Mouse (Mus musculus): ENCODE results near the gene Piwil1. TPM values are rescaled to one million over a fixed set of nuclear protein-coding genes. Genes with fewer than 3 reads are reported as not detected.
A peak's percentile ranks its signal among the peaks of the same experiment; 100 is the strongest.
"Not testable (repeated sequence)": the region's sequence is repeated elsewhere in the genome, so short reads cannot be mapped to it uniquely, and the experiment has no call there.

The Piwil1 gene
- polyA plus RNA-seq, 1 experiment from 2014 or later = 0.30 TPM

DNA sequence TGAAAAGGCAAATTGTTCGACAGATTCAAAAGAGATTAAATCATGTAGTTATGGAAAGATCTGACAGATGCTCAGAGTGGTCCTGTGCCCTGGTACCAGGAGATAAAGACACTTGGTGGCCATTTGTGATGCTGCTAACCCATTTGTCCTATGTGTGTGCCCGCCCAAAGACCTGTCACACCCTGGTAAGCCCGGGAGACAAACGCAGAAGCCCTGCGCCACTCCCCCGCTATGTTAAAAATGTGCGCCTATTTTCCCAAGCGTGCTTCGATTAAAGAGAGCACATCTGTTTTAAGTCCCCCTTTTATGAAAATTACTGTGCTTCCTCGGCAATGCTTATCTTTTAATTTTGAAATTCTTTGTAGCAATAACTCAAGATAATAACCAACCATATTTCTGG, 1.4 kb downstream of the Piwil1 start:
- Histone ChIP-seq H3K9ac (replicated peaks; ENCODE audit: low read depth, low read length) (no peak overlapping the region), H3K4me2 (ENCODE audit: low read length) (no peak overlapping the region; the same call in 1 of the 2 replicates), H3K27ac (ENCODE audit: low read length) (no peak overlapping the region), H3K27me3 (replicated peaks; ENCODE audit: control insufficient read depth, insufficient read depth, low read length) (no peaks in the 10 kb centered on the region), H3K9me3 (ENCODE audit: control insufficient read depth, low read length) (no peaks in the 10 kb centered on the region), H3K36me3 (ENCODE audit: control insufficient read depth, insufficient read depth) (no peaks in the 10 kb centered on the region), H3K4me1 (replicated peaks; ENCODE audit: control insufficient read depth, insufficient read depth, low read length) (0 out of 2 replicates have a peak, but pooled peaks cover 3% of the 10 kb centered on the region), H3K4me3 (replicated peaks; ENCODE audit: low read length) (no peak overlapping the region)
- ATAC-seq = no peak
- WGBS = 10% methylated on average over 10 of the region's 10 CpGs

DNA sequence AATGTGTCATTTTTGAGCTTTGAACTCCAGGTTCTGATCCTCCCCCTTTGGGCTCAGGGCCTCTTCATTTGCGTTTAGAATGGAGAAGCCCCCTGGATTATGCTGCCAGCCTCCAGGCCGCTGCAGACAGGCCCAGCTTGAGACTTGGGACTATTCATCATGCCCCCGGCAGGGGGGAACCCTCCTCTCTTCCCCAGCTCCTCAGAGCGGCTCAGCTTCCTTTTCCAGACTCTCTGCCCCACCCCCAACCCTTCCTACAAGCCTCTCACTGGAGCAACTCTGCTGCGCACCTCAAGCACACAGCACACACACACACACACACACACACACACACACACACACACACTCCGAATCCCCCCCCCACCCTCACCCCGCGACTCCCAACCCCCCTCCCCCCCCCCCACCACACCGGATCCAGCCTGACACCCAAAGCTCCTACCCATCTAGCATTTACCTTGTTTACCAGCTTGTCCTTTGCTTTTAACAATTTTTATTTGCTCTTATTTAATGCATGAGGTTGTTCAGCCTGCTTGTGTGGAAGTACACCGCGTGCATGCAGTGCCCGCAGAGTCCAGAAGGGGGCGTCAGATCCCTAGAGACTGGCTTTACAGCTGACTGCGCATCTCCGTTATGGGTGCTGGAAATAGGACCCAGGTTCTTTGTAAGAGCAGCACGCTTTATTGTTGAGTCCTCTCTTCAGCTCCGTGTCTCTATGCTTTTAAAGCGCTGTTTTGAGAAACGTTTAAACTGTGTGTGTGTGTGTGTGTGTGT, 2.0 kb downstream of the Piwil1 start:
- no peak overlapping the region for H3K9ac ChIP-seq (replicated peaks; ENCODE audit: low read depth, low read length)
- 34% methylated on average over 17 of the region's 19 CpGs for WGBS
- no peak overlapping the region; the same call in 1 of the 2 replicates for H3K4me2 ChIP-seq (ENCODE audit: low read length)
- H3K4me1 ChIP-seq (replicated peaks; ENCODE audit: control insufficient read depth, insufficient read depth, low read length) = 0 out of 2 replicates have a peak, but pooled peaks cover 3% of the 10 kb centered on the region
- H3K27me3 ChIP-seq (replicated peaks; ENCODE audit: control insufficient read depth, insufficient read depth, low read length) = no peaks in the 10 kb centered on the region
- H3K4me3 ChIP-seq (replicated peaks; ENCODE audit: low read length) = no peak overlapping the region
- no peaks in the 10 kb centered on the region for H3K36me3 ChIP-seq (ENCODE audit: control insufficient read depth, insufficient read depth)
- H3K9me3 ChIP-seq (ENCODE audit: control insufficient read depth, low read length) = no peaks in the 10 kb centered on the region
- no peak overlapping the region for H3K27ac ChIP-seq (ENCODE audit: low read length)
- peak; percentile 77 for ATAC-seq

DNA sequence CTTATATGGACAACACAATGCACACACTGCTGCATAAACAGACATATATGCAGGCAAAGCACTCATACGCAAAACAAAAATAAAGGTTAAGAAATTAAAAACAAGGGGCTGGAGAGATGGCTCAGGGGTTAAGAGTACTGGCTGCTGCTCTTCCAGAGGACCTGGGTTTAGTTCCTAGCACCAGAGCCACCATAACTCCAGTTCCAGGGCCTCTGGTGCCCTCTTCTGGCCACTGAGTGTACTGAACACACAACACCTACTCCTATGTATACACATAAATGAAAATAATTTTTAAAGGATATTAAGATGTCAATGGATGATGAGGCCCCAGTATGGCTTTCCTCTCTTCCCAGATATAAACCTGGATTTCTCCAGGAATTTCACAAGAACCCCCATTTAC, 4.1 kb downstream of the Piwil1 start:
- Histone ChIP-seq H3K4me2 (ENCODE audit: low read length) (no peak overlapping the region), H3K36me3 (ENCODE audit: control insufficient read depth, insufficient read depth) (no peaks in the 10 kb centered on the region), H3K9me3 (ENCODE audit: control insufficient read depth, low read length) (no peaks in the 10 kb centered on the region), H3K9ac (replicated peaks; ENCODE audit: low read depth, low read length) (no peak overlapping the region), H3K4me3 (replicated peaks; ENCODE audit: low read length) (no peak overlapping the region), H3K4me1 (replicated peaks; ENCODE audit: control insufficient read depth, insufficient read depth, low read length) (0 out of 2 replicates have a peak, but pooled peaks cover 3% of the 10 kb centered on the region), H3K27me3 (replicated peaks; ENCODE audit: control insufficient read depth, insufficient read depth, low read length) (no peaks in the 10 kb centered on the region), H3K27ac (ENCODE audit: low read length) (no peak overlapping the region)
- no peak for ATAC-seq
- 97% methylated on average over 1 of the region's 1 CpGs for WGBS

GRCm38 (mm10) chr5:128707271-128707670, 4.9 kb downstream of the Piwil1 start:
- H3K9ac ChIP-seq (replicated peaks; ENCODE audit: low read depth, low read length) = no peak overlapping the region
- no peak for ATAC-seq
- no peak overlapping the region for H3K27ac ChIP-seq (ENCODE audit: low read length)
- H3K4me3 ChIP-seq (replicated peaks; ENCODE audit: low read length) = no peak overlapping the region
- H3K9me3 ChIP-seq (ENCODE audit: control insufficient read depth, low read length) = no peaks in the 10 kb centered on the region
- H3K4me2 ChIP-seq (ENCODE audit: low read length) = no peak overlapping the region
- no peaks in the 10 kb centered on the region for H3K27me3 ChIP-seq (replicated peaks; ENCODE audit: control insufficient read depth, insufficient read depth, low read length)
- 95% methylated on average over 11 of the region's 11 CpGs for WGBS
- 0 out of 2 replicates have a peak, but pooled peaks cover 3% of the 10 kb centered on the region for H3K4me1 ChIP-seq (replicated peaks; ENCODE audit: control insufficient read depth, insufficient read depth, low read length)
- no peaks in the 10 kb centered on the region for H3K36me3 ChIP-seq (ENCODE audit: control insufficient read depth, insufficient read depth)

- 64% methylated on average over 5 of the region's 5 CpGs for WGBS
- ATAC-seq = peak; percentile 59; the same call in 1 of the 2 replicates
Observed at GRCm38 (mm10) chr5:128708929-128709328, 6.6 kb downstream of the Piwil1 start.

GRCm38 (mm10) chr5:128710596-128710995, 8.3 kb downstream of the Piwil1 start:
- Histone ChIP-seq H3K27me3 (replicated peaks; ENCODE audit: control insufficient read depth, insufficient read depth, low read length) (no peaks in the 10 kb centered on the region), H3K4me3 (replicated peaks; ENCODE audit: low read length) (no peak overlapping the region), H3K4me1 (replicated peaks; ENCODE audit: control insufficient read depth, insufficient read depth, low read length) (no peaks in the 10 kb centered on the region), H3K27ac (ENCODE audit: low read length) (no peak overlapping the region), H3K9me3 (ENCODE audit: control insufficient read depth, low read length) (no peaks in the 10 kb centered on the region), H3K4me2 (ENCODE audit: low read length) (no peak overlapping the region), H3K36me3 (ENCODE audit: control insufficient read depth, insufficient read depth) (no peaks in the 10 kb centered on the region), H3K9ac (replicated peaks; ENCODE audit: low read depth, low read length) (no peak overlapping the region)
- no peak for ATAC-seq
- WGBS = 30% methylated on average over 8 of the region's 8 CpGs

More at GRCm38 (mm10) chr5:128708929-128709328, 6.6 kb downstream of the Piwil1 start:
- Histone ChIP-seq H3K27me3 (replicated peaks; ENCODE audit: control insufficient read depth, insufficient read depth, low read length) (no peaks in the 10 kb centered on the region), H3K4me2 (ENCODE audit: low read length) (no peak overlapping the region), H3K4me3 (replicated peaks; ENCODE audit: low read length) (no peak overlapping the region), H3K36me3 (ENCODE audit: control insufficient read depth, insufficient read depth) (no peaks in the 10 kb centered on the region), H3K27ac (ENCODE audit: low read length) (no peak overlapping the region), H3K9ac (replicated peaks; ENCODE audit: low read depth, low read length) (no peak overlapping the region), H3K9me3 (ENCODE audit: control insufficient read depth, low read length) (no peaks in the 10 kb centered on the region), H3K4me1 (replicated peaks; ENCODE audit: control insufficient read depth, insufficient read depth, low read length) (no peaks in the 10 kb centered on the region)

DNA sequence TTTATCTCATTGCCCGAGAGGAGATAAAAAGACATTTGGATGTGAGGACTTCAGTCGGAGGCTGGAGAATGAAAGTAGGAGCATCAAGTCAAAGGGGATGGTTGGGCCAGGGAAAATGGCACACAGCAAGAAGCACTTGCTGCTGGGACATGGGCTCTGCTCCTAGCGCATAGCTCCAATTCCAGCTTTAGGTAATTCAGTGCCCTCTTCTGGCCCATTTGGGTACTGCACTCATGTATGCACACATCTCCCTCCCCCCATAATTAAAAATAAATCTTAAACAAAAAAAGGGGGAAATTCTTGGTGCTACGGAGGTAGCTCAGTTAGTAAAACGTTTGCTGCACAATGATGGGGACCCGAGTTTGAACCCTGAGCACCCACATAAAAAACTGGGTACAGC, 9.5 kb downstream of the Piwil1 start:
- no peaks in the 10 kb centered on the region for H3K9me3 ChIP-seq (ENCODE audit: control insufficient read depth, low read length)
- H3K4me2 ChIP-seq (ENCODE audit: low read length) = no peak overlapping the region
- H3K36me3 ChIP-seq (ENCODE audit: control insufficient read depth, insufficient read depth) = no peaks in the 10 kb centered on the region
- 89% methylated on average over 6 of the region's 6 CpGs for WGBS
- no peak overlapping the region for H3K4me3 ChIP-seq (replicated peaks; ENCODE audit: low read length)
- H3K4me1 ChIP-seq (replicated peaks; ENCODE audit: control insufficient read depth, insufficient read depth, low read length) = no peaks in the 10 kb centered on the region
- H3K27me3 ChIP-seq (replicated peaks; ENCODE audit: control insufficient read depth, insufficient read depth, low read length) = no peaks in the 10 kb centered on the region
- ATAC-seq = no peak
- no peak overlapping the region for H3K27ac ChIP-seq (ENCODE audit: low read length)
- H3K9ac ChIP-seq (replicated peaks; ENCODE audit: low read depth, low read length) = no peak overlapping the region

- H3K36me3 ChIP-seq (ENCODE audit: control insufficient read depth, insufficient read depth) = no peaks in the 10 kb centered on the region
- no peak overlapping the region for H3K4me2 ChIP-seq (ENCODE audit: low read length)
- no peaks in the 10 kb centered on the region for H3K4me1 ChIP-seq (replicated peaks; ENCODE audit: control insufficient read depth, insufficient read depth, low read length)
- no peak overlapping the region for H3K4me3 ChIP-seq (replicated peaks; ENCODE audit: low read length)
- no peaks in the 10 kb centered on the region for H3K27me3 ChIP-seq (replicated peaks; ENCODE audit: control insufficient read depth, insufficient read depth, low read length)
- no peaks in the 10 kb centered on the region for H3K9me3 ChIP-seq (ENCODE audit: control insufficient read depth, low read length)
- H3K27ac ChIP-seq (ENCODE audit: low read length) = no peak overlapping the region
- no peak for ATAC-seq
- WGBS = 79% methylated on average over 16 of the region's 16 CpGs
- no peak overlapping the region for H3K9ac ChIP-seq (replicated peaks; ENCODE audit: low read depth, low read length)
Observed at GRCm38 (mm10) chr5:128715171-128715570, 12.8 kb downstream of the Piwil1 start.

GRCm38 (mm10) chr5:128720461-128720860, 18.1 kb downstream of the Piwil1 start:
- WGBS = 91% methylated on average over 11 of the region's 11 CpGs
- not testable (repeated sequence) for H3K4me1 ChIP-seq (replicated peaks; ENCODE audit: control insufficient read depth, insufficient read depth, low read length); ATAC-seq; H3K36me3 ChIP-seq (ENCODE audit: control insufficient read depth, insufficient read depth); H3K4me3 ChIP-seq (replicated peaks; ENCODE audit: low read length); H3K4me2 ChIP-seq (ENCODE audit: low read length); H3K9me3 ChIP-seq (ENCODE audit: control insufficient read depth, low read length); H3K9ac ChIP-seq (replicated peaks; ENCODE audit: low read depth, low read length); H3K27me3 ChIP-seq (replicated peaks; ENCODE audit: control insufficient read depth, insufficient read depth, low read length); H3K27ac ChIP-seq (ENCODE audit: low read length)
